Mouse (Mus musculus): ENCODE measurements around the gene Scgb1b11. TPM values are rescaled to one million over a fixed set of nuclear protein-coding genes. Genes with fewer than 3 reads are reported as not detected.

The Scgb1b11 gene
- total RNA-seq (2023) = not detected

DNA sequence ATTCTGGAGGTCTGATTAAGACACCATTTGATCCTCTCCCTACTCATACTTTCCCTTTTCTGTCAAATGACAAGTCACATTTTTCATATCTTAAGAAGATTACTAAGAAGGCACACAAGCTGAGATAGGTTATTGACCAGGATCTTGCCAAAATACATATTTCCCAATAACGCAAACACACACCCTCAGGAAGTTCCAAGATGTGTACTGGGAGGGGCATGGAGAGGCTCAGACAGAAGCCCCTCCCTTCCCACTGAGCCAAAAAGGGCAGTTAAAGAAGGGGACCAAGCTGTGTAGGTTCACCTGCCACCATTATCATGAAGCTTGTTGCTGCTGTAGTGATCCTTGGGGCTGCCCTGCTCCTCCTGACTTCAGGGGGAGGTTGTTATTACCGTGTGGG, at the start of gene Scgb1b11:
Gene Scgb1b11 (plus strand): TSS at position 301 of the 400 bp plus-strand sequence.

DNA sequence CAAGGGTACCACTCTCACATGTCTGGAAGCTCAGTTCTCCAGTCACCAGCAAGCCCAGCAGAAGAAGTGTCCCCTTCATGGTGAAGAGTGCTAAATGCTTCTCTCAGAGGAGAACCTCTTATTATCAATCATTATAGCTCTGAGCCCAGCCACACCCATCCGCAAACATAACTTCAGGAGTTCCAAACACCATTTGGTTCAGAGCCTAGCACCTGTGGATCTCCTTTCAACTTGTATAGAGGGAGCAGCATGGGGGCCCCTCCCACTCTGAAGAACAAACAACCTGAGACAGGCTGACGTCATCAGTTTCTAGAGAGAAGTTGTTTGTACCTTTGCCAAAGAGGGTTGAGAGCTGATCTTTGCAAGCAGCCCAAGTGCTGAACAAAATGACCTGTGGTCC, 11.6 kb upstream of the Scgb1b11 start, which contains the start of gene Scgb2b11:
Gene Scgb2b11 (minus strand): TSS at position 101 of the 400 bp plus-strand sequence.

Other genes starting within 250 kb of the Scgb1b11 start
- not detected for gene Scgb1b10, start 122.0 kb upstream of the Scgb1b11 start, total RNA-seq (2023)
- not detected for gene Scgb2b11, start 11.7 kb upstream of the Scgb1b11 start, total RNA-seq (2023)
- gene Scgb2b12, start 104.4 kb downstream of the Scgb1b11 start, total RNA-seq (2023) = not detected
- gene Scgb1b12, start 111.3 kb downstream of the Scgb1b11 start, total RNA-seq (2023) = not detected
- not detected for gene Scgb1b29, start 218.7 kb downstream of the Scgb1b11 start, total RNA-seq (2023)

Data from B cell, adult 67 days (primary cell).